Comparison of ENCODE assay signal across 24 mouse cellular contexts in the genomic region with DNA sequence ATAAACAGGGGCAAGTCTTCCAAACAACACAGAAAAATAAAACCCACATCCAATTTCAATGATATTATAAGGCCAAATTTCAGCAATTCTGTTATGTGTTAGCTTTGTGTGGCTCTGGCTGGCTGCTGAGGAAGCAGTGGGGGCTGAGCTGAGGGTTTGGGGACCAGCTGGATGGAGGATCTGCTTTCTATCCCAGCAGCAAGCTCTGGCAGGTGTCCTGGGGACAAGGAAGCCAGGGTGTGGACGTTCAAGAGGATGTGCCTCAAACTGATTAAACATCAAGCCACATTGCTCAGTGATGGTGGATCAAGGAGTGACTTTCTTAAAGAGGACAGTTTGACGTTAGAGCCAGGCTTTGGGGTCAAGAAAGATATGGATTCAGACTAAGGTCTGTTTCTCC.
DNase-seq lines count a peak whose midpoint lies in the region; ATAC-seq and TF ChIP-seq lines count a peak whose summit lies in the region.
"Had no signal": no experiment of that assay in that cellular context is flagged by ENCODE, and none has a peak within 500 bp of the region (broad histone marks: within the 10 kb centered on the region; RNA-seq: fewer than 3 reads in every experiment).

No protein-coding gene starts in this region.

- peak; percentile 47 for DNase-seq in gastrocnemius, postnatal 14 days
- no peak for DNase-seq in gastrocnemius, postnatal 36 days
- DNase-seq in heart, postnatal 14 days: peak; percentile 9 to 10
- DNase-seq in heart, postnatal 4 days: no peak
- DNase-seq in layer of hippocampus, adult 18-20 months (ENCODE audit: low spot score in 2 of 2): peak; percentile 32 to 34
- DNase-seq in layer of hippocampus, postnatal 14 days (ENCODE audit: low spot score in 2 of 2): no peak
- DNase-seq in lung, postnatal 14 days: peak; percentile 7
- no peak for DNase-seq in lung, postnatal 0 days (ENCODE audit: low spot score)
- DNase-seq: adrenal gland, postnatal 10 days; adrenal gland, postnatal 36 days; B cell, adult 2 months; cerebellum, adult 18-20 months; cerebellum, adult 9-10 months; heart, adult 18-20 months had no signal

- H3K9ac ChIP-seq in lung, postnatal 0 days (replicated peaks; ENCODE audit: low read depth): no peak overlapping the region
- H3K9ac ChIP-seq: forebrain, embryonic 13.5 days; hindbrain, embryonic 12.5 days; hindbrain, embryonic 15.5 days; intestine, embryonic 15.5 days had no signal

- ATAC-seq in lung, postnatal 0 days: no peak
- ATAC-seq: forebrain, embryonic 13.5 days; forebrain, embryonic 16.5 days; intestine, embryonic 15.5 days; Patski had no signal

- H3K27ac ChIP-seq in lung, postnatal 0 days (ENCODE audit: low read length): no peak overlapping the region
- H3K27ac ChIP-seq: forebrain, embryonic 10.5 days; forebrain, embryonic 13.5 days; hindbrain, embryonic 12.5 days; hindbrain, embryonic 15.5 days; intestine, embryonic 15.5 days had no signal

- no peak for TF ChIP-seq EP300 in lung, postnatal 0 days (IDR thresholded peaks at IDR 0.05)

- no peaks in the 10 kb centered on the region for H3K36me3 ChIP-seq in lung, postnatal 0 days (ENCODE audit: insufficient read depth, low read length)
- H3K36me3 ChIP-seq: forebrain, embryonic 10.5 days; G1E; hindbrain, embryonic 12.5 days; hindbrain, embryonic 15.5 days; intestine, embryonic 15.5 days had no signal

- H3K27me3 ChIP-seq in lung, postnatal 0 days (replicated peaks; ENCODE audit: insufficient read depth, low read length): no peaks in the 10 kb centered on the region
- H3K27me3 ChIP-seq: CH12.LX; hindbrain, embryonic 12.5 days; hindbrain, embryonic 15.5 days; intestine, embryonic 15.5 days; Patski had no signal

- WGBS in lung, postnatal 0 days: 57% methylated on average over 2 of the region's 2 CpGs

- TF ChIP-seq CTCF in lung, postnatal 0 days (IDR thresholded peaks at IDR 0.05): no peak

- intact Hi-C loops in gastrocnemius, postnatal 14 days (cut with DNase I; ENCODE audit: low total_unique reads): no loop called here
- intact Hi-C loops in gastrocnemius, postnatal 36 days (cut with DNase I): no loop called here
- intact Hi-C loops in heart, postnatal 14 days (cut with DNase I): no loop called here

- no peaks in the 10 kb centered on the region for H3K9me3 ChIP-seq in lung, postnatal 0 days (ENCODE audit: low read length)
- H3K9me3 ChIP-seq: forebrain, embryonic 10.5 days; forebrain, embryonic 13.5 days; G1E; hindbrain, embryonic 12.5 days; hindbrain, embryonic 15.5 days; intestine, embryonic 15.5 days had no signal

- H3K4me3 ChIP-seq in lung, postnatal 0 days (ENCODE audit: low read depth, low read length): no peak overlapping the region
- H3K4me3 ChIP-seq: forebrain, embryonic 10.5 days; forebrain, embryonic 13.5 days; hindbrain, embryonic 12.5 days; hindbrain, embryonic 15.5 days; intestine, embryonic 15.5 days had no signal

- no peak overlapping the region for H3K4me2 ChIP-seq in lung, postnatal 0 days (replicated peaks; ENCODE audit: low read depth, low read length)
- H3K4me2 ChIP-seq: forebrain, embryonic 13.5 days; heart, embryonic 11.5 days; hindbrain, embryonic 12.5 days; hindbrain, embryonic 15.5 days; intestine, embryonic 15.5 days had no signal

- no peaks in the 10 kb centered on the region for H3K4me1 ChIP-seq in lung, postnatal 0 days (ENCODE audit: insufficient read depth, low read depth, low read length)
- H3K4me1 ChIP-seq: hindbrain, embryonic 15.5 days; intestine, embryonic 15.5 days had no signal

Comparison
In these comparisons a context has a peak if more than half of its experiments do, and no peak if none do; other contexts are left out.
1. DNase-seq: peak in gastrocnemius, postnatal 14 days (single experiment), heart, postnatal 14 days (2 of 2), layer of hippocampus, adult 18-20 months (2 of 2) and lung, postnatal 14 days (single experiment); none in gastrocnemius, postnatal 36 days (0 of 2), heart, postnatal 4 days (single experiment), layer of hippocampus, postnatal 14 days (0 of 2) and lung, postnatal 0 days (single experiment).